Mouse (Mus musculus): ENCODE measurements around the gene Cmtm5. TPM values are rescaled to one million over a fixed set of nuclear protein-coding genes. Genes with fewer than 3 reads are reported as not detected.
"Not testable (repeated sequence)": the region's sequence is repeated elsewhere in the genome, so short reads cannot be mapped to it uniquely, and the experiment has no call there.

Cmtm5 gene
- polyA plus RNA-seq, 1 experiment = not detected

GRCm38 (mm10) chr14:54968344-54968743 is 32.3 kb downstream of the Cmtm5 start:
- H3ac ChIP-seq (ENCODE audit: control insufficient read depth, insufficient read length) = no peak overlapping the region
- H3K4me2 ChIP-seq (ENCODE audit: low read depth) = no peak overlapping the region
- no peaks in the 10 kb centered on the region for H3K36me3 ChIP-seq (ENCODE audit: control insufficient read depth, insufficient read depth)
- no peak for TF ChIP-seq SRF (IDR thresholded peaks at IDR 0.05; ENCODE audit: control insufficient read depth, insufficient read length, low read depth)
- no peak for TF ChIP-seq E2F4 (IDR thresholded peaks at IDR 0.05; ENCODE audit: insufficient read depth)
- no peak for TF ChIP-seq CEBPB (IDR thresholded peaks at IDR 0.05; ENCODE audit: insufficient read depth, poor library complexity, severe bottlenecking)
- TF ChIP-seq USF1 (IDR thresholded peaks at IDR 0.05; ENCODE audit: low read depth) = no peak
- TF ChIP-seq POLR2A (IDR thresholded peaks at IDR 0.05; ENCODE audit: insufficient read length, low read depth) = no peak
- no peak for TF ChIP-seq MYOD1 (IDR thresholded peaks at IDR 0.05; ENCODE audit: control insufficient read depth in 1 of 3, insufficient read length in 2 of 3, low read depth in 2 of 3)
- no peak for TF ChIP-seq MYOG (IDR thresholded peaks at IDR 0.05; ENCODE audit: control insufficient read depth in 1 of 3, insufficient read depth in 1 of 3, insufficient read length in 2 of 3, low read depth in 2 of 3)
- TF ChIP-seq POLR2AphosphoS2 (IDR thresholded peaks at IDR 0.05; ENCODE audit: insufficient read length, low read depth) = no peak
- no peak for TF ChIP-seq TCF12 (IDR thresholded peaks at IDR 0.05; ENCODE audit: insufficient read depth, poor library complexity, severe bottlenecking)
- no peak for TF ChIP-seq REST (IDR thresholded peaks at IDR 0.05; ENCODE audit: insufficient read depth, insufficient read length)
- TF ChIP-seq MAX (IDR thresholded peaks at IDR 0.05; ENCODE audit: low read depth) = no peak
- no peak for TF ChIP-seq TCF3 (IDR thresholded peaks at IDR 0.05; ENCODE audit: insufficient read length, low read depth)
- H3K27me3 ChIP-seq (ENCODE audit: control insufficient read depth, insufficient read depth, insufficient read length) = peaks cover 51% of the 10 kb centered on the region
- H3K4me3 ChIP-seq = no peak overlapping the region
- H3K79me2 ChIP-seq (ENCODE audit: control insufficient read depth, insufficient read depth) = no peaks in the 10 kb centered on the region

DNA sequence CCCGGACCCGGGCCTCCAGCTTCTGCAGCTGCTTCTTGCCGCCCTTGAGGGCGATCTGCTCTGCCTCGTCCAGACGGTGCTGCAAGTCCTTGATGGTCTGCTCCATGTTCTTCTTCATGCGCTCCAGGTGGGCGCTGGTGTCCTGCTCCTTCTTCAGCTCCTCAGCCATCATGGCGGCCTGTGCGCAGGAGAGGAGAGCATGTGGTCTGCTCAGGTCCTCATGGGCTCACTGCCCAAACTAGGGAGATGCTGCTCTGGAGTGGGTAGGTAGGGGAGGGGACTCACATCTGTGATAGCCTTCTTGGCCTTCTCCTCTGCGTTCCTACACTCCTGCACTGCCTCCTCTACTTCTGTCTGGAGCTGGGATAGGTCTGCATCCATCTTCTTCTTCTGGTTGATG is 36.7 kb downstream of the Cmtm5 start:
- H3ac ChIP-seq (ENCODE audit: control insufficient read depth, insufficient read length); H3K79me2 ChIP-seq (ENCODE audit: control insufficient read depth, insufficient read depth); H3K4me2 ChIP-seq (ENCODE audit: low read depth); H3K36me3 ChIP-seq (ENCODE audit: control insufficient read depth, insufficient read depth); H3K4me3 ChIP-seq: not testable (repeated sequence)
- H3K27me3 ChIP-seq (ENCODE audit: control insufficient read depth, insufficient read depth, insufficient read length) = peaks cover 38% of the 10 kb centered on the region

DNA sequence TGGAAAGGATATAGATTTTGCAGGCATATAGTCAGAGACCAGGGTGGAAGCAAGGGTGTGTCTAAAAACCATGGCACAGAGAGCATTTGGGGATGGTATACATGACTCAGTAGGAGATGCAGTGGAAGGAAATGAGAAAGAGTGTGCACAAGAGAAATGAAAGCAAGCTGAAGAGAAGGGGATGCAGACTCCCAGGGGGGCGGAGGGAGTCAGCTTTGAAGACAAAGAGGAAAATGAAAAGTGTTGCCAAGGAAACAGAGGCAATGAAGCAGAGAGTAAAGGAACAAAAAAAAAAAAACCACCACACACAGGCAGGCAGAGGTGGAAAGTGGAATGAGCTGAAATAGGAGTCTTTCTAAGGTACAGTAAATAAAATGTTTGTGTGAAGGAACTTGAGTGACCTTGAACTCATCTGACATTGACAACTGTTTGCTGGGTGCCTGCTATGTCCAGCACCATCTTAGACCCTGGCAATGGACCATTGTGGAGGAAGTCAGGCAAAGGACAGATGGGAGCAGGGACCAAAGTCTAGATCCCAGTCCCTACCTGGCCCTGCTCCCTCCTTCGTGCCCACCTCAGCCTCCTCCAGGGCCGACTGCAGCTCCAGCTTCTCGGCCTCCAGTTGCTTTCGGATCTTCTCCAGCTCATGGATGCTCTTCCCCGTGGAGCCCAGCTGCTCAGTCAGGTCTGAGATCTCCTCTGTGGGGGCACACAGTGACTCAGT is 38.2 kb downstream of the Cmtm5 start:
- Histone ChIP-seq H3K36me3 (ENCODE audit: control insufficient read depth, insufficient read depth) (no peaks in the 10 kb centered on the region), H3K27me3 (ENCODE audit: control insufficient read depth, insufficient read depth, insufficient read length) (peaks cover 43% of the 10 kb centered on the region), H3K4me2 (ENCODE audit: low read depth) (no peak overlapping the region), H3ac (ENCODE audit: control insufficient read depth, insufficient read length) (no peak overlapping the region), H3K4me3 (no peak overlapping the region), H3K79me2 (ENCODE audit: control insufficient read depth, insufficient read depth) (no peaks in the 10 kb centered on the region)
- TF ChIP-seq SRF (IDR thresholded peaks at IDR 0.05; ENCODE audit: control insufficient read depth, insufficient read length, low read depth) = no peak
- no peak for TF ChIP-seq POLR2AphosphoS2 (IDR thresholded peaks at IDR 0.05; ENCODE audit: insufficient read length, low read depth)
- TF ChIP-seq REST (IDR thresholded peaks at IDR 0.05; ENCODE audit: insufficient read depth, insufficient read length) = no peak
- no peak for TF ChIP-seq E2F4 (IDR thresholded peaks at IDR 0.05; ENCODE audit: insufficient read depth)

DNA sequence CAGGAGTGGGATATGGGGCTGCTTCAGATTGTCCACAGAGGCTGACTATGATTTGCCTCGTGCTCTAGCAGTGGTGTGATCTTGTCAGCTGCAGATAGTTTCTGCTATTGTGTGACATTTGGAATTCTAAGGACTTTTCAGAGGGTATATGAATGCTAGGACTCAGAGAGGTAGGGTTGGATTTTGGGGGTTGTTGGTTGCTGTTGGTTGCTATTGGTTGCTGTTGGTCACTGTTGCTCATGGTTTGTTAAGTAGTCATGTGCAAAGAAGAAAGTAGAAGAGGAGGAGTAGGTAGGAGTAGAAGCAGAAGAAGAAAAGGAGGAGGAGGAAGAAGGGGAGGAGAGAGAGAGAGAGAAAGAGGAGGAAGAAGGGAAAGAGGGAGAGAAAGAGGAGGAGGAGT is 40.6 kb downstream of the Cmtm5 start, which contains the start of gene Gm17428:
TSS of gene Gm17428 (plus strand) at position 301 of the 400 bp plus-strand sequence.
- Histone ChIP-seq H3K79me2 (ENCODE audit: control insufficient read depth, insufficient read depth) (no peaks in the 10 kb centered on the region), H3ac (ENCODE audit: control insufficient read depth, insufficient read length) (no peak within 1 kb of the TSS), H3K4me3 (no peak within 1 kb of the TSS), H3K4me2 (ENCODE audit: low read depth) (no peak within 1 kb of the TSS), H3K27me3 (ENCODE audit: control insufficient read depth, insufficient read depth, insufficient read length) (peaks cover 44% of the 10 kb centered on the region), H3K36me3 (ENCODE audit: control insufficient read depth, insufficient read depth) (no peaks in the 10 kb centered on the region)
- TF ChIP-seq REST (IDR thresholded peaks at IDR 0.05; ENCODE audit: insufficient read depth, insufficient read length) (no peak), MYOG (IDR thresholded peaks at IDR 0.05; ENCODE audit: control insufficient read depth in 1 of 3, insufficient read depth in 1 of 3, insufficient read length in 2 of 3, low read depth in 2 of 3) (no peak), MYOD1 (IDR thresholded peaks at IDR 0.05; ENCODE audit: control insufficient read depth in 1 of 3, insufficient read length in 2 of 3, low read depth in 2 of 3) (no peak), USF1 (IDR thresholded peaks at IDR 0.05; ENCODE audit: low read depth) (no peak)

GRCm38 (mm10) chr14:54978664-54979063 is 42.6 kb downstream of the Cmtm5 start:
- TF ChIP-seq POLR2A (IDR thresholded peaks at IDR 0.05; ENCODE audit: insufficient read length, low read depth) = no peak
- TF ChIP-seq MYOG (IDR thresholded peaks at IDR 0.05; ENCODE audit: control insufficient read depth in 1 of 3, insufficient read depth in 1 of 3, insufficient read length in 2 of 3, low read depth in 2 of 3) = no peak
- no peak for TF ChIP-seq MAX (IDR thresholded peaks at IDR 0.05; ENCODE audit: low read depth)
- TF ChIP-seq CEBPB (IDR thresholded peaks at IDR 0.05; ENCODE audit: insufficient read depth, poor library complexity, severe bottlenecking) = no peak
- no peak for TF ChIP-seq TCF3 (IDR thresholded peaks at IDR 0.05; ENCODE audit: insufficient read length, low read depth)
- no peak for TF ChIP-seq MYOD1 (IDR thresholded peaks at IDR 0.05; ENCODE audit: control insufficient read depth in 1 of 3, insufficient read length in 2 of 3, low read depth in 2 of 3)
- no peak for TF ChIP-seq E2F4 (IDR thresholded peaks at IDR 0.05; ENCODE audit: insufficient read depth)
- no peak for TF ChIP-seq REST (IDR thresholded peaks at IDR 0.05; ENCODE audit: insufficient read depth, insufficient read length)
- no peak for TF ChIP-seq USF1 (IDR thresholded peaks at IDR 0.05; ENCODE audit: low read depth)
- no peak for TF ChIP-seq SRF (IDR thresholded peaks at IDR 0.05; ENCODE audit: control insufficient read depth, insufficient read length, low read depth)
- no peak for TF ChIP-seq TCF12 (IDR thresholded peaks at IDR 0.05; ENCODE audit: insufficient read depth, poor library complexity, severe bottlenecking)
- no peak for TF ChIP-seq POLR2AphosphoS2 (IDR thresholded peaks at IDR 0.05; ENCODE audit: insufficient read length, low read depth)
- Histone ChIP-seq H3ac (ENCODE audit: control insufficient read depth, insufficient read length) (no peak overlapping the region), H3K4me2 (ENCODE audit: low read depth) (no peak overlapping the region), H3K79me2 (ENCODE audit: control insufficient read depth, insufficient read depth) (no peaks in the 10 kb centered on the region), H3K27me3 (ENCODE audit: control insufficient read depth, insufficient read depth, insufficient read length) (peaks cover 31% of the 10 kb centered on the region), H3K36me3 (ENCODE audit: control insufficient read depth, insufficient read depth) (no peaks in the 10 kb centered on the region), H3K4me3 (no peak overlapping the region)
